Mouse (Mus musculus) kidney, adult 2 months (tissue): ENCODE measurements at regions not wholly inside any gene's neighbourhood (a gene's known extent, or its start where the extent isn't known, plus 50 kb on each side); places are given as distances from the start of the nearest gene placed in this dataset.

Experiments used
- DNase-seq: peaks from one replicate; pipeline ENCODE4 v3.0.0; 2021
- H3K27ac ChIP-seq: fragments of 200-500 bp; 2 replicates; pipeline ENCODE4 v1.5.1; 2012; ENCODE audit warnings: low read depth, low read length, control low read depth, inconsistent platforms; ENCODE audit not compliant: insufficient read depth
- H3K27me3 ChIP-seq: fragments of 200-500 bp; replicated peaks from 2 replicates; pipeline ENCODE4 v1.6.1; 2012; ENCODE audit warnings: mild to moderate bottlenecking, moderate library complexity, low read length, inconsistent platforms; ENCODE audit not compliant: control insufficient read depth, insufficient read depth
- H3K36me3 ChIP-seq: fragments of 200-500 bp; 2 replicates; pipeline ENCODE4 v1.6.1; 2012; ENCODE audit warnings: mild to moderate bottlenecking, moderate library complexity, low read length, inconsistent platforms; ENCODE audit not compliant: control insufficient read depth, insufficient read depth
- H3K4me1 ChIP-seq: fragments of 200-500 bp; 2 replicates; pipeline ENCODE4 v1.6.1; 2011; ENCODE audit warnings: low read length; ENCODE audit not compliant: control insufficient read depth, insufficient read depth
- H3K4me3 ChIP-seq: fragments of 200-500 bp; 2 replicates; pipeline ENCODE4 v1.5.1; 2011; ENCODE audit warnings: mild to moderate bottlenecking, low read depth, low read length, control low read depth; ENCODE audit not compliant: insufficient read depth
- CTCF ChIP-seq: fragments of 200-500 bp; conservative IDR thresholded peaks from 2 replicates; pipeline ENCODE4 v1.5.1; 2011; ENCODE audit warnings: low read depth, mild to moderate bottlenecking, control low read depth, low read length, moderate library complexity, mixed read lengths; ENCODE audit not compliant: insufficient read depth, insufficient read length
- POLR2A ChIP-seq: fragments of 200-500 bp; IDR thresholded peaks from one replicate; pipeline ENCODE4 v1.6.1; 2011; ENCODE audit warnings: low read depth, low read length, control low read depth
- WGBS: fragments of 180-500 bp; shearing (Covaris S2); methylation state at CpG from one replicate; pipeline ENCODE4 v1.1.7; 2018; 5-methylcytosine and 5-hydroxymethylcytosine counted together

GRCm38 (mm10) chr4:9790478-9790877 is 1083.8 kb upstream of the 2610301B20Rik start:
- no peak for DNase-seq
- WGBS: 83% methylated on average over 8 of the region's 8 CpGs
- no peaks in the 10 kb centered on the region for H3K36me3 ChIP-seq
- H3K27ac ChIP-seq: no peak overlapping the region
- no peak overlapping the region for H3K4me3 ChIP-seq
- H3K27me3 ChIP-seq: no peaks in the 10 kb centered on the region
- TF ChIP-seq CTCF: no peak
- no peak for TF ChIP-seq POLR2A
- H3K4me1 ChIP-seq: no peaks in the 10 kb centered on the region
